Mouse (Mus musculus) forebrain, embryonic 16.5 days (tissue): ENCODE measurements around the gene Tmem72. TPM values are rescaled to one million over a fixed set of nuclear protein-coding genes. Genes with fewer than 3 reads are reported as not detected.
A peak's percentile ranks its signal among the peaks of the same experiment; 100 is the strongest.

Experiments
- ATAC-seq: fragments of 200-750 bp; cut with Nextera tagmentation; 2 replicates; pipeline ENCODE4 v1.8.0; 2017; ENCODE audit warnings: mild to moderate bottlenecking, moderate library complexity
- H3K27ac ChIP-seq: fragments of 300-500 bp; sonication (generic); 2 replicates; pipeline ENCODE4 v1.5.1; 2014; ENCODE audit warnings: low read length, control low read depth
- H3K27me3 ChIP-seq: fragments of 300-500 bp; sonication (generic); replicated peaks from 2 replicates; pipeline ENCODE4 v1.6.1; 2014; ENCODE audit warnings: low read length; ENCODE audit not compliant: control insufficient read depth, insufficient read depth
- H3K36me3 ChIP-seq: fragments of 300-500 bp; sonication (generic); 2 replicates; pipeline ENCODE4 v1.6.1; 2014; ENCODE audit not compliant: control insufficient read depth, insufficient read depth
- H3K4me1 ChIP-seq: fragments of 300-500 bp; sonication (generic); replicated peaks from 2 replicates; pipeline ENCODE4 v1.6.1; 2014; ENCODE audit warnings: low read length; ENCODE audit not compliant: control insufficient read depth, insufficient read depth
- H3K4me2 ChIP-seq: fragments of 300-500 bp; sonication (generic); 2 replicates; pipeline ENCODE4 v1.6.1; 2014; ENCODE audit warnings: mild to moderate bottlenecking, low read length, control low read depth
- H3K4me3 ChIP-seq: fragments of 300-500 bp; sonication (generic); replicated peaks from 2 replicates; pipeline ENCODE4 v1.5.1; 2014; ENCODE audit warnings: mild to moderate bottlenecking, low read length, control low read depth
- H3K9ac ChIP-seq: fragments of 300-500 bp; sonication (generic); replicated peaks from 2 replicates; pipeline ENCODE4 v1.6.1; 2014; ENCODE audit warnings: low read depth, low read length, control low read depth
- H3K9me3 ChIP-seq: fragments of 300-500 bp; sonication (generic); 2 replicates; pipeline ENCODE4 v1.6.1; 2016; ENCODE audit warnings: low read length; ENCODE audit not compliant: control insufficient read depth
- WGBS: fragments of 180-500 bp; shearing (Covaris S2); extraction: QIAGEN DNeasy Blood & Tissue Kit; methylation state at CpG from one replicate; pipeline ENCODE4 v1.1.7; 2014; 5-methylcytosine and 5-hydroxymethylcytosine counted together
- polyA plus RNA-seq: library from polyadenylated mRNA; unstranded; fragments of >200 nt; fragmentation: Nextera tagmentation; extraction: Ambion mirVana; gene quantifications from 2 replicates; pipeline ENCODE4 v1.2.1, GENCODE M21; 2015

Gene Tmem72
- polyA plus RNA-seq, 1 experiment from 2014 or later: 1.4 TPM

DNA sequence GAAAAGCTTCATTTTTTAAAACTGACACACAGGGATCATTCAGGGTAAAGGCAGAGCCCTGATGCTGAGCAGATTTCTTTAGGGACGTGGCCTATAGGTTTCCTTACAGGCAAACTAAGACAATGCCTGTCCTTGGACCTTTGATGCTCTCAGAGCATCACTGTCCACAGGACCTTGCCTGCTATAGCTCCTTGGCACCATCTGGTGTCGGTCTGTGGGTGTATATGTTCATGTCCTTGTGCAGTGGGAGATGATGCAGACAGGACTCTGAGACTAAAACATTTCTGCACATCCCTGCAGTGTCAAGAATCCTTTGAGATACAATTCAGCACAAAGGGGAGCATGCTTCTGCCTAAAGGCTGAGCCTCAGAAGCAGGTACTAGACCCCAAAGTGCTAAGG lies 19.3 kb downstream of the Tmem72 start:
- H3K4me2 ChIP-seq: no peak overlapping the region
- H3K9me3 ChIP-seq: no peaks in the 10 kb centered on the region
- H3K4me1 ChIP-seq: no peaks in the 10 kb centered on the region
- H3K36me3 ChIP-seq: no peaks in the 10 kb centered on the region
- no peak overlapping the region for H3K27ac ChIP-seq
- H3K9ac ChIP-seq: no peak overlapping the region
- 61% methylated on average over 2 of the region's 2 CpGs for WGBS
- H3K27me3 ChIP-seq: no peaks in the 10 kb centered on the region
- ATAC-seq: no peak
- H3K4me3 ChIP-seq: no peak overlapping the region

DNA sequence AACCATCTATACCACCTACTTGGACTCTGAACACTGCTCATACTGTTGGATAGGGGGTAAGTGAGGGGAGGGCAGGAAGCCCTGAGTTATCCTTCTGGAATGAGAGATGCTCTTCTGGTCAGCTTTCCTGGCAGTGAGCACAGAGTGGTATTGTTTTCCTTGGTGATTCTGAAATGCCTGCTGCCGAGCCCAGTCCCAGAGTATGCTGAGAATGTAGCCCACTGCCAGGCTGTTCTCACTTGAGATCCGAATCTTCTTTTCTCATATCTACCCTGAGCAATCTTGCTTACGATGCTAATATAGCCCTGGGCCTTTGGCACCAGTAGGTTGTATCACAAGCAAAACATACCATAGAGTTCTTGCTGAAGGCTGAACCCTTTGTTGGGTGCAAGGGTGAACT lies 22.4 kb downstream of the Tmem72 start:
- H3K4me1 ChIP-seq: no peaks in the 10 kb centered on the region
- no peak overlapping the region for H3K4me2 ChIP-seq
- no peak overlapping the region for H3K4me3 ChIP-seq
- no peak overlapping the region for H3K9ac ChIP-seq
- no peaks in the 10 kb centered on the region for H3K9me3 ChIP-seq
- ATAC-seq: no peak
- WGBS: 81% methylated on average over 3 of the region's 3 CpGs
- H3K36me3 ChIP-seq: no peaks in the 10 kb centered on the region
- no peak overlapping the region for H3K27ac ChIP-seq
- H3K27me3 ChIP-seq: no peaks in the 10 kb centered on the region

DNA sequence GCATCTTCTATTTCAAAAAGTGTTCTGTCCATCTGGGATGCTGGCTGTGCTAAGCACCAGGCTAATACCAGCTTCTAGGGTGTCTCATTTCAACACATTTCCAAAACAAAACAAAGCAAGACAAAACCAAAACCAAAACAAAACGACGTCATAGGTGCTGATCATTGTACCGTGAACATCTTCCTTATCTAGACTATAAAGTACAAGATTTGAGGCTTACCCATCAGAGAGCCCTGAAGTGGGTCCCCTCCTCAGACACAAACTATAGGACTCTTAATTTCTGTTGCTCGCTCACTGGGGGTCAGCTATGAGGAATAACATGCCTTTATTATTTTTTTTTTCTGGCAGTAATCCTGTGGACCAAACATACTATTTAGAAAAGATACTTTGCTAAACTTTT lies 23.1 kb downstream of the Tmem72 start:
- Histone ChIP-seq H3K4me3 (no peak overlapping the region), H3K9ac (no peak overlapping the region), H3K9me3 (no peaks in the 10 kb centered on the region), H3K4me1 (no peaks in the 10 kb centered on the region), H3K27ac (no peak overlapping the region), H3K4me2 (no peak overlapping the region), H3K27me3 (no peaks in the 10 kb centered on the region), H3K36me3 (no peaks in the 10 kb centered on the region)
- 77% methylated on average over 4 of the region's 4 CpGs for WGBS
- no peak for ATAC-seq

DNA sequence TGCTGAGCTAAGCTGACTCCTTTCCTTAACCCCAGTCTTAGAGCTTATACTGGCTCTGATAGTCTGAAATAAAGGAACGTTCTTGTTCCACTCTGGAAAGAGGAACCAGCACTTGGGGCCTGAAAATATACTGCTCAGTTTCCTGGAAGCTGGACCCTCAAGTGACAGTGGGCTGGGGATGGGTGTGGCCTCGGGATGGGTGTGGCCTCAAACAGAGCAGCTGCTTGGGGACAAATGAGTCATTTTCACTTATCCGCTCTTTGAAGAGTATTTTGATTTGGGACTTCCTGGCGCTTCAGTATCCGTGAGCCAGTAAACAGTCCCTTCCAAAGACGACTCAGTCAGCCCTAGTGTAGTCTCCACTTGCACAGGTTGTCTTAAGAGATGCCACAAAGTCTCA lies 34.4 kb downstream of the Tmem72 start:
- Histone ChIP-seq H3K27me3 (no peaks in the 10 kb centered on the region), H3K9ac (no peak overlapping the region), H3K27ac (no peak overlapping the region), H3K36me3 (no peaks in the 10 kb centered on the region), H3K4me3 (no peak overlapping the region), H3K4me2 (no peak overlapping the region), H3K9me3 (no peaks in the 10 kb centered on the region), H3K4me1 (no peaks in the 10 kb centered on the region)
- 67% methylated on average over 6 of the region's 6 CpGs for WGBS
- no peak for ATAC-seq

DNA sequence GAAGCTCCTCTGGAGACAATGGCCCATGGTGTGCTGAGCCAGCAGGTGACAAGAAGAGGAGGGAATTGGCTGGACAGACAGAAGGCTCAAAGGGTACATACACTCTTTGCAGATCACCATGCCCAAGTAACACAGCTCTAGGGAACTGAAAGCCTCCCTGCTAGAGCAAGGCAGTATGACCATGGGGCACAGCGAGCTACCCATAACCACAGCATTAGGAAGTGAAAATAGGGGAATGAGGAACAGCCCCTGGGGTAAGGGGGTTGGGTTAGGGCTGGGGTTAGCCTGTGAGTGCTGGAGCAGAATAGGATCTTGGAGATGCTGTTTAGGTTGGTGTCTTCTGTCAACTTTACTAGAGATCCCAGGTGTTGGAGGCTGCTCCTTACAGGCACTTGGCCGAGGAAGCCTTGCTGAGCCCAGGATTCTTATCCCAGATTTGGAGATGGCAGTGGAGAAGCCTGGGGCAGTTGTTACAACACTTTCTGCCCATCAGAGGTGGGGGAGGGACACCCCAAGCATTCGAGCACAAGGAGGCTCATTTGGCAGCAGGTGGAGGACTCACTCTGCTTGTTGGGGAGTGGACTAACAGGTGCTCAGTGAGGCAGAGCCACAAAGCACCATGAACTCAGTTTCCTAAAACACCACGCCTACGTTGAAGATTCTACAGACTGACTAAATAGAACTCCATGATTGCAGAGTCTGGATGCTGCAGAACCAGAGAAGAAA lies 37.0 kb downstream of the Tmem72 start:
- H3K4me2 ChIP-seq: no peak overlapping the region
- no peaks in the 10 kb centered on the region for H3K9me3 ChIP-seq
- no peaks in the 10 kb centered on the region for H3K36me3 ChIP-seq
- no peak for ATAC-seq
- no peaks in the 10 kb centered on the region for H3K27me3 ChIP-seq
- no peak overlapping the region for H3K9ac ChIP-seq
- WGBS: 80% methylated on average over 5 of the region's 5 CpGs
- peaks cover under 1% of the 10 kb centered on the region; the same call in 1 of the 2 replicates for H3K4me1 ChIP-seq
- no peak overlapping the region for H3K4me3 ChIP-seq
- no peak overlapping the region for H3K27ac ChIP-seq

DNA sequence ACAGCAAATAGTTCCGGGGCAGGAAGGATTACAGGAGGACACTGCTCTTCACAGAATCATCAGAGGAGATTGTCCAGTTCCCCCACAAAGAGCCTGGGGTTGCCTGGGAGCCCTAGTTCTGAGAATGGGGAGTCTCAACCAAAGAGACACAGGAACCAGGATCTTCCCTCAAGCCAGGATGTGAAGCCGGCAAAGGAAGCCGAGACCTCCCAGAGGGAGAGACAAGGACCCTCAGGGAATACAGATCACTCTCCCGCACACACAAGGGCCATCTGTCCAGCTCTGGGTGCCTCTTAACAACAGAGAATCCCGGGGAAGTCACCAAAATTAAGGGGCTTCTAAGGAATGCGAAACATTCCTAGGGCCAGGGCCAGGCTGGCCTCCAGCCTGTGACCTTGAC lies 39.4 kb downstream of the Tmem72 start:
- Histone ChIP-seq H3K36me3 (no peaks in the 10 kb centered on the region), H3K9me3 (no peaks in the 10 kb centered on the region), H3K4me3 (no peak overlapping the region), H3K27ac (no peak overlapping the region), H3K9ac (no peak overlapping the region), H3K27me3 (no peaks in the 10 kb centered on the region), H3K4me1 (peaks cover 16% of the 10 kb centered on the region), H3K4me2 (no peak overlapping the region)
- ATAC-seq: no peak
- 80% methylated on average over 6 of the region's 6 CpGs for WGBS

DNA sequence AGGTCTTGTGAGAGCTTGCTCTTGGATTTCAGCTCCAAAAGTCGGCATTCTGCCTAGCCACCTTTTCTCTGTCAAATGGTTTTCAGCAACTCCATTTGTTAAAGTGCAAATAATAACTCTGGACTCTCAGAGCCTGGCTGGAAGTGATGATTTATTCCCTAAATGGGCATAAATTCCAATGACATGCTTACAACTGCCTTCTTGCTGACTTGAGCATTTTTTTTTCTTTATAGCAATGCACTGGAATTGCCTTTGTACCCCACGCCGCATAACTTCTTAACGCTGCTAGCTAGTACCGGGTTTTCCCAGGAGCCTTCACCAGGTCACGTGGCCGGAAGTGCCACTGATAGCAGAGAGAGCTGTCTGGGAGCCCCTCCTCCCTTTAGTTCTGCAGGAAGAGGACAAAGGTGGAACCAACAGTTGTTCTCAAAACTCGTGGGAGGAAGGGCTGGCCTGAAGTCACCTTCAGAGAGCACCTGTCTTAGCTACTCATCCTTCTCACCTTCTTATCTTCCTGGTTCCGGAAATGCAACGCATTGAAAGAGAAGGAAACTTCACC lies 40.3 kb downstream of the Tmem72 start:
- Histone ChIP-seq H3K9me3 (no peaks in the 10 kb centered on the region), H3K4me2 (no peak overlapping the region), H3K4me1 (peaks cover 16% of the 10 kb centered on the region), H3K27me3 (no peaks in the 10 kb centered on the region), H3K9ac (no peak overlapping the region), H3K4me3 (no peak overlapping the region), H3K27ac (no peak overlapping the region), H3K36me3 (no peaks in the 10 kb centered on the region)
- 85% methylated on average over 10 of the region's 10 CpGs for WGBS
- ATAC-seq: no peak

DNA sequence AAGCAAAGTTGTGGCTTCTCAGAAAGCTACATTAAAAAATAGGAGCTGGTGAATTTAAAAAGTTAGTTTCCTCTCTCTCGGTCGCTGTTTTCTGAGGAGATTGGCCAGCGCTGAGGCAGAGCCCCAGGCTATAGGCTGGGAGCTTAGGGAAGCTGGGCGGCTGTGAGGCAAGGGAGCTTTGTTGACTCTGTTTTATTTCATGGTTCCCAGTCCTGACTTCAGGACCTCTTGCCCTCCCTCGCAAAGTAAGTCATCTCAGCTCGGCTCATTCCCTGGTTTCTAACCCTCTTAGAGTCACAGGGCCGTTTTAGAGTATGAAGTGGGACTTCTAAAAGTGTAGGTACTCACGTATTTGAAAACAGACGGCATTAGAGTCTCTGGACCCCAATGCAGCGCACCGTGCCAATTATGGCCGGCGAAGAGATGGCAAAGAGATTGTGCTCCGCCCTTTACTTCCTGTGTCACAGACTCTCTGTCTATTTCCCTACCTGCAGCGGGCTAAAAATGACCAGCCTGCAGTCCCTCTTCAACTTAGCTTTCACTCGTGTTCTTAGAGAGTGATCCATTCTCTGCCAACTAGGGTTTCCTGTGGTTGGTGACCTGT lies 42.3 kb downstream of the Tmem72 start:
- Histone ChIP-seq H3K9ac (peak overlapping the region; percentile 40), H3K4me2 (peak overlapping the region; percentile 88), H3K27ac (no peak overlapping the region), H3K36me3 (no peaks in the 10 kb centered on the region), H3K27me3 (no peaks in the 10 kb centered on the region), H3K4me1 (peaks cover 29% of the 10 kb centered on the region), H3K9me3 (no peaks in the 10 kb centered on the region), H3K4me3 (peak overlapping the region; percentile 43)
- WGBS: 22% methylated on average over 16 of the region's 16 CpGs
- peak; percentile 37 for ATAC-seq

DNA sequence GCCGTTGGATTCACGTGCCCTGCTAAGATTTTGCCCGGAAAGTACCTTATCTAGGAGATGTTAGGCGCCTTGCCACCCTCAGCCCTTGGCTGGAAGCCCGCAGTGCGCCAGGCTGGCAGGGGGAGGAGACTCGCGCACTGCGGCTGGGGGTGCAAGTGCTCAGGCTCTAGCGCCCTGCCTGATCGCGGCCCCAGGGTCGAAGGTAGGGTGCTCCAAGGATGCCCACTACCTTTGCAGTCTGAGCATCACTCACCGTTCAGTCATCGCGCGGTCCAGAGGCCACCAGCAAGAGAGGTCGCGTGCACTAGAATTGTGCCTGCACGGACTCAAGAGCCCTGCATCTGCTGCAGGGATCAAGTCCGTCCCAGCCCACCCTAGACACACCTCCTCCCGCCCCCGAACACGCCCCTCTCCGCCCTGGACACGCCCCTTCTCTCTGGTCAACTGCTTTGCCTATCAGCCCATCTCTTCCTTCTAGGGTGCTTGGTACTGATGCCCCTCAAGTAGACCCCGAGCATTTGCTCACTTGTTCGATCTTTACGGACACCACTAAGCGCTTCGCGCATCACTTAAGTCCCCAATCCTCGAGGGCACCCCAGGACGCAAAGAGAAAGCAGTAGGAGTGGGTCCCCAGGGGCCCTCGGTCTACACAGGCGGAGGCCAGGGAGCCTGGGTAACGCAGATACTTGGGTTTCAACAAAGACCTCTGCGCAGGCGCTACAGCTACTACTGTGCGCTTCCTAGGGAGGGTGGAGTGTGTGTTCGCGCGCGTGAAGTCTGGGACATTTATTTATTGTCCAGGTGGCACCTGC lies 43.0 kb downstream of the Tmem72 start, which contains the start of gene Rassf4:
Gene Rassf4, minus strand, starts transcription at position 482 of the 812 bp plus-strand sequence.
- Histone ChIP-seq H3K27me3 (no peaks in the 10 kb centered on the region), H3K4me3 (peak within 1 kb of the TSS; percentile 43), H3K9ac (peak within 1 kb of the TSS; percentile 40), H3K4me1 (peaks cover 29% of the 10 kb centered on the region), H3K27ac (no peak within 1 kb of the TSS), H3K36me3 (no peaks in the 10 kb centered on the region), H3K9me3 (no peaks in the 10 kb centered on the region), H3K4me2 (peak within 1 kb of the TSS; percentile 88)
- under 1% methylated on average over 44 of the region's 44 CpGs for WGBS
- peak; percentile 92 for ATAC-seq
